Mouse (Mus musculus): ENCODE measurements around the gene Fntb. TPM values are rescaled to one million over a fixed set of nuclear protein-coding genes. Genes with fewer than 3 reads are reported as not detected.

Gene Fntb
- total and polyA plus RNA-seq, 2 experiments from 2014 or later, result 33.2 to 36.2 TPM

GRCm38 (mm10) chr12:76934438-76934837 lies 169.0 kb downstream of the Fntb start:
- ATAC-seq (no peak), DNase-seq (ENCODE audit: low spot score) (no peak)
- Histone ChIP-seq H3K9ac (replicated peaks; ENCODE audit: low read length) (no peak overlapping the region), H3K9me3 (ENCODE audit: low read length) (no peaks in the 10 kb centered on the region), H3K27ac (no peak overlapping the region), H3K4me3 (ENCODE audit: low read length) (no peak overlapping the region), H3K36me3 (ENCODE audit: insufficient read depth, low read length) (peaks cover 29% of the 10 kb centered on the region), H3K27me3 (ENCODE audit: insufficient read depth, low read length) (no peaks in the 10 kb centered on the region), H3K4me1 (ENCODE audit: insufficient read depth, low read length) (no peaks in the 10 kb centered on the region; the same call in 1 of the 2 replicates), H3K4me2 (ENCODE audit: low read depth, low read length) (no peak overlapping the region)
- WGBS, result 94% methylated on average over 3 of the region's 3 CpGs
- no peak for TF ChIP-seq CTCF (IDR thresholded peaks at IDR 0.05; ENCODE audit: low read depth)

- TF ChIP-seq CTCF (IDR thresholded peaks at IDR 0.05; ENCODE audit: low read depth), result no peak
- H3K4me3 ChIP-seq (ENCODE audit: low read length), result no peak overlapping the region
- no peak overlapping the region for H3K9ac ChIP-seq (replicated peaks; ENCODE audit: low read length)
- H3K36me3 ChIP-seq (ENCODE audit: insufficient read depth, low read length), result peaks cover 47% of the 10 kb centered on the region
- no peaks in the 10 kb centered on the region for H3K27me3 ChIP-seq (ENCODE audit: insufficient read depth, low read length)
- no peak overlapping the region for H3K4me2 ChIP-seq (ENCODE audit: low read depth, low read length)
- ATAC-seq (no peak), DNase-seq (ENCODE audit: low spot score) (peak; percentile 15)
- 86% methylated on average over 10 of the region's 10 CpGs for WGBS
- no peaks in the 10 kb centered on the region; the same call in 1 of the 2 replicates for H3K4me1 ChIP-seq (ENCODE audit: insufficient read depth, low read length)
- H3K9me3 ChIP-seq (ENCODE audit: low read length), result no peaks in the 10 kb centered on the region
- H3K27ac ChIP-seq, result no peak overlapping the region
These were observed 170.8 kb downstream of the Fntb start for GRCm38 (mm10) chr12:76936211-76936610.

- H3K9me3 ChIP-seq (ENCODE audit: low read length), result no peaks in the 10 kb centered on the region
- H3K27ac ChIP-seq, result no peak overlapping the region
- peaks cover 51% of the 10 kb centered on the region for H3K36me3 ChIP-seq (ENCODE audit: insufficient read depth, low read length)
- TF ChIP-seq CTCF (IDR thresholded peaks at IDR 0.05; ENCODE audit: low read depth), result no peak
- H3K4me2 ChIP-seq (ENCODE audit: low read depth, low read length), result no peak overlapping the region
- WGBS, result 96% methylated on average over 6 of the region's 6 CpGs
- H3K9ac ChIP-seq (replicated peaks; ENCODE audit: low read length), result no peak overlapping the region
- no peaks in the 10 kb centered on the region for H3K27me3 ChIP-seq (ENCODE audit: insufficient read depth, low read length)
- no peak overlapping the region for H3K4me3 ChIP-seq (ENCODE audit: low read length)
- DNase-seq (ENCODE audit: low spot score), result no peak
- ATAC-seq, result no peak
- H3K4me1 ChIP-seq (ENCODE audit: insufficient read depth, low read length), result no peaks in the 10 kb centered on the region
These were observed 172.6 kb downstream of the Fntb start for GRCm38 (mm10) chr12:76938013-76938412.

DNA sequence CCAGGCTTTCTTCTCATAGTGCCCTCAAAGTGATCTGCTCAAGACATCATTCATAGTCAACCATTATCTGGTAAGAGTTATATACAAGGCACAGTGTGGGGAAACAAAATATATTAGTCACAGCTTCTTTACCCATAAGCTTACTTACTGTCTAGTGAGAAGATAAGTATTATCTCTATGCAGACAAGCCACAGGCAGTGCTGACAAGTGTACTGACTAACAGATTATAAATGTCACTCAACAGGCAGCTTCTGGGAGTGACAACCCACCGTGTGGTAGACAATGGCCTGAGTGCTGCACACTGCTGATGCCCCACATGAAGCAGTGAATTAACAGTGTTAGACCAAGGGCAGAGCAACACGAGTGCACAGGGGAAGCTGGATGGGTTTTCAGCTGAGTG lies 176.1 kb downstream of the Fntb start:
- no peak for ATAC-seq
- 55% methylated on average over 2 of the region's 2 CpGs for WGBS

DNA sequence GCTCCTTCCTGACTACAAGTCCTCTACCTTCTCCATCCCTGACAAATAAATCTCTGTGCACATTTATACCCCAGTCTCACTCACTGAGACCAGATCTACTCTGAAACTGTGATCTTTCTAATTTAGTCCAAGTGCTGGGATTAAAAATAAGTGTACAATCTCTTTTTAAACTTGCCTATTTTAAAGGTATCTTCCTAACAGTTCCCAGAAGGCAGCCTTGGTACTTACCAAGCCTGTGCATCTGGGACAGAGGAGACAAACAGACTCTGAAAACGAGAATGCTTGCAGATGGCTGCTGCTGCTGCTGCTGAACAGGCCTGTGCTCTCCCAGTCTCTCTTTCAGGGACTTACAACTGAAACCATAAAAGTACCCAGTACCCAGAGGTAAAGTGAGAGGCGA lies 177.1 kb downstream of the Fntb start:
- Histone ChIP-seq H3K4me2 (ENCODE audit: low read depth, low read length) (no peak overlapping the region), H3K36me3 (ENCODE audit: insufficient read depth, low read length) (peaks cover 49% of the 10 kb centered on the region), H3K9me3 (ENCODE audit: low read length) (no peaks in the 10 kb centered on the region), H3K4me3 (ENCODE audit: low read length) (no peak overlapping the region), H3K27me3 (ENCODE audit: insufficient read depth, low read length) (no peaks in the 10 kb centered on the region), H3K9ac (replicated peaks; ENCODE audit: low read length) (no peak overlapping the region), H3K4me1 (ENCODE audit: insufficient read depth, low read length) (no peaks in the 10 kb centered on the region), H3K27ac (no peak overlapping the region)
- 93% methylated on average over 2 of the region's 2 CpGs for WGBS
- no peak for ATAC-seq
- no peak for TF ChIP-seq CTCF (IDR thresholded peaks at IDR 0.05; ENCODE audit: low read depth)
- no peak for DNase-seq (ENCODE audit: low spot score)

More for the DNA sequence above, 176.1 kb downstream of the Fntb start:
- no peak overlapping the region for H3K27ac ChIP-seq
- no peaks in the 10 kb centered on the region for H3K9me3 ChIP-seq (ENCODE audit: low read length)
- no peak for DNase-seq (ENCODE audit: low spot score)
- no peak overlapping the region for H3K9ac ChIP-seq (replicated peaks; ENCODE audit: low read length)
- no peak overlapping the region for H3K4me3 ChIP-seq (ENCODE audit: low read length)
- H3K36me3 ChIP-seq (ENCODE audit: insufficient read depth, low read length), result peaks cover 52% of the 10 kb centered on the region
- H3K4me1 ChIP-seq (ENCODE audit: insufficient read depth, low read length), result no peaks in the 10 kb centered on the region
- TF ChIP-seq CTCF (IDR thresholded peaks at IDR 0.05; ENCODE audit: low read depth), result 0 out of 2 replicates have a peak, but pooled peaks have one; percentile 2
- H3K4me2 ChIP-seq (ENCODE audit: low read depth, low read length), result no peak overlapping the region
- H3K27me3 ChIP-seq (ENCODE audit: insufficient read depth, low read length), result no peaks in the 10 kb centered on the region

DNA sequence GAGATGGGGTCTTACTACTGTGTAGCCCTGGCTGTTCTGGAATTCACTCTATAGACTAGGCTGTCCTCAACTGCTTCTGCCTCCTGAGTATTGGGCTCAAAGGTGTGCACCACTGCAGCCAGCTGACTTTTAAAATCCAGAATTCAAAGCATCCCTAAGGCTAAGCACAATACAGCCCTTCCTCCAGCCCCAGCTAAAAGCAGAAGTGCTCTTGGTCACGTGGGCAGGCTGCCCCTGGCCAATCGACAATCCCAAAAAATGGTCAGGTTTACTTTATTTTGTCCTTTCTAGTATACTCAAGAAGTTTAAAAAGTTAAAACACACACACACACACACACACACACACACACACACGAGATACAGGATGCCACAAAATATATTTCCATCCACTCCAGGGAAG lies 177.7 kb downstream of the Fntb start:
- DNase-seq (ENCODE audit: low spot score), result no peak
- Histone ChIP-seq H3K4me2 (ENCODE audit: low read depth, low read length) (no peak overlapping the region), H3K27ac (no peak overlapping the region), H3K36me3 (ENCODE audit: insufficient read depth, low read length) (peaks cover 51% of the 10 kb centered on the region), H3K9ac (replicated peaks; ENCODE audit: low read length) (no peak overlapping the region), H3K27me3 (ENCODE audit: insufficient read depth, low read length) (no peaks in the 10 kb centered on the region), H3K4me3 (ENCODE audit: low read length) (no peak overlapping the region), H3K9me3 (ENCODE audit: low read length) (no peaks in the 10 kb centered on the region), H3K4me1 (ENCODE audit: insufficient read depth, low read length) (no peaks in the 10 kb centered on the region)
- 91% methylated on average over 3 of the region's 3 CpGs for WGBS
- no peak for ATAC-seq
- TF ChIP-seq CTCF (IDR thresholded peaks at IDR 0.05; ENCODE audit: low read depth), result no peak

DNA sequence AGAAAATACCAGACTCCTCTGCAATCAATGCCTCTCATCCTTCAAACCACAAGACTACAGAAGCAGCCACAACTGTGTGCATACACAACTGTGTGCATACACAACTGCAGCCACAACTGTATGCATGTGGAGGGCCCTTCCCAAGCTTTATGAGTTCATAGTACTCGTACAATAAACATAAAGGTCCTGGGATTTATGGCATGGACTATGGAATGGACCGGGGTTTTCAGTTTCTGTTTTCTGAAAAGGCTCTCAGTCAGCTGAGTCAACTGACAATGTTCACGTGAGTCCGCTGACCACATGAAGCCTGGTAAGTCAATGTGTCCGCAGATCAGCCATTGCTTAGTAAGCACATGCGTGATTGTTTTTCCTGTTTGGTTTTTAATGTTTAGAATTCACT lies 178.1 kb downstream of the Fntb start:
- H3K27me3 ChIP-seq (ENCODE audit: insufficient read depth, low read length), result no peaks in the 10 kb centered on the region
- no peaks in the 10 kb centered on the region for H3K4me1 ChIP-seq (ENCODE audit: insufficient read depth, low read length)
- no peaks in the 10 kb centered on the region for H3K9me3 ChIP-seq (ENCODE audit: low read length)
- TF ChIP-seq CTCF (IDR thresholded peaks at IDR 0.05; ENCODE audit: low read depth), result no peak
- DNase-seq (ENCODE audit: low spot score) (no peak), ATAC-seq (no peak)
- H3K4me3 ChIP-seq (ENCODE audit: low read length), result no peak overlapping the region
- peaks cover 53% of the 10 kb centered on the region for H3K36me3 ChIP-seq (ENCODE audit: insufficient read depth, low read length)
- no peak overlapping the region for H3K27ac ChIP-seq
- 93% methylated on average over 6 of the region's 6 CpGs for WGBS
- H3K9ac ChIP-seq (replicated peaks; ENCODE audit: low read length), result no peak overlapping the region
- no peak overlapping the region for H3K4me2 ChIP-seq (ENCODE audit: low read depth, low read length)
